Mouse (Mus musculus) C2C12 (cell line): Measurements from ENCODE around the gene Pear1.

Experiments used
- CTCF ChIP-seq: IDR thresholded peaks from one replicate; pipeline ENCODE4 v1.5.1; 2011; ENCODE audit not compliant: control insufficient read depth, insufficient read depth, insufficient read length
- MAX ChIP-seq: IDR thresholded peaks from one replicate; pipeline ENCODE4 v1.6.1; 2011; ENCODE audit warnings: mild to moderate bottlenecking, control low read depth
- MYOD1 ChIP-seq: IDR thresholded peaks from one replicate; pipeline ENCODE4 v1.6.1; 2011; ENCODE audit warnings: low read depth; ENCODE audit not compliant: control insufficient read depth, insufficient read length
- MYOG ChIP-seq: IDR thresholded peaks from one replicate; pipeline ENCODE4 v1.6.1; 2011; ENCODE audit not compliant: control insufficient read depth, insufficient read length; ENCODE audit errors: extremely low read depth
- USF1 ChIP-seq: IDR thresholded peaks from one replicate; pipeline ENCODE4 v1.6.1; 2011; ENCODE audit warnings: low read depth, mild to moderate bottlenecking, control low read depth, moderate library complexity

DNA sequence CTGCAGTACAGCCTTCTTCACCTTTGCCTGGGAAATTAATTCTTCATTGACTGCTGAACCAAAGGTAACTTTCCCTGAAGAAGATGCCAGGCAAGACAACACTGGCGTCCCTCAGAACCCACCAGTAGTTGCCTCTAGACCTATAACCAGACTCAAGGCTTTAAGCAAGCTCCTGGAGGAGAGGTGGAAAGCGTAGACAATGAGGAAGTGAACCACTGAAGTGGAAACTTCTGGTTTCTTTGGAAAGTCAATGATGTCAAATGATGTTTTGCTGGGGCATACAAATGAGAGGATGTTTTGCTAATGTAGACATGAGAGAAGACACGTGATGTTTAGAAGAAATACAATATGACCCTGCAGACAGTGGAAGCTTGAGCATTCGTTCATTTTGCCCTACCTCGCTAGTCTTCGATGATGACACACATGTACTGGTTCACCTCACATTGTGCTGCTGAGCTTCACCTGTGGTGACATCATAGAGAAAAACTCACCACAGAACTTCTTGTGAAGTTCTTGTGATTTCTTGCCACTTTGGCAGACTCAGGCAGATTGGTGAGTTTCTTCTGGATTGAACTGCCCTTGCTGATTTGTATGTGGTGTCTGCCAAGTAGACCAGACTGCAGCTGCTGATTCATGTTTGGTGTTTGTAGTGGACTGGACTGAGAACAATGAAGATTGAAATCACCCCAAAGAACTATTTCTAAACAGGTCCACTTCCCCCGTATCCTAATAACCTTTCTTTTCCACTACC is 8.2 kb upstream of the Pear1 start:
- TF ChIP-seq CTCF (no peak), USF1 (no peak), MAX (no peak), MYOG (no peak), MYOD1 (no peak)
